Mouse (Mus musculus) T-helper 17 cell (primary cell): ENCODE measurements at regions not wholly inside any gene's neighbourhood (a gene's known extent, or its start where the extent isn't known, plus 50 kb on each side); places are given as distances from the start of the nearest gene placed in this dataset.

ENCODE experiments used
- in situ Hi-C, 2 experiments: fragments of 300-600 bp; cut with MboI, MseI; formaldehyde crosslinking; loops; 1 replicate in 1 of 2; 2 replicates in 1 of 2; pipeline ENCODE4 v1.15.1; 2025; ENCODE audit warnings: high pct_unique_total_duplicates in 2 of 2

- in situ Hi-C loops = no loop called here
Measured at GRCm38 (mm10) chr6:100476550-100477366, 189.5 kb upstream of the Rybp start.

- in situ Hi-C loops = no loop called here
Measured at GRCm38 (mm10) chr6:100475341-100475955, 188.2 kb upstream of the Rybp start.

- in situ Hi-C loops = no loop called here
Measured at GRCm38 (mm10) chr6:100474326-100474725, 187.0 kb upstream of the Rybp start.

- in situ Hi-C loops = no loop called here
Measured at GRCm38 (mm10) chr6:100470071-100470470, 182.8 kb upstream of the Rybp start.

- in situ Hi-C loops = no loop called here
Measured at GRCm38 (mm10) chr6:100462757-100463156, 175.5 kb upstream of the Rybp start.

- in situ Hi-C loops = no loop called here
Measured at GRCm38 (mm10) chr6:100453401-100453800, 166.1 kb upstream of the Rybp start.

GRCm38 (mm10) chr6:100452097-100453002 is 165.1 kb upstream of the Rybp start:
- in situ Hi-C loops = no loop called here

- in situ Hi-C loops = no loop called here
Measured at GRCm38 (mm10) chr6:100450108-100450507, 162.8 kb upstream of the Rybp start.

- in situ Hi-C loops = no loop called here
Measured at GRCm38 (mm10) chr6:100449087-100449486, 161.8 kb upstream of the Rybp start.

GRCm38 (mm10) chr6:100447211-100447610 is 159.9 kb upstream of the Rybp start:
- in situ Hi-C loops = no loop called here

- in situ Hi-C loops = no loop called here
Measured at GRCm38 (mm10) chr6:100446804-100447203, 159.5 kb upstream of the Rybp start.

GRCm38 (mm10) chr6:100439071-100439737 is 151.9 kb upstream of the Rybp start:
- in situ Hi-C loops = no loop called here

GRCm38 (mm10) chr6:100438511-100438991 is 151.3 kb upstream of the Rybp start:
- in situ Hi-C loops = no loop called here

- in situ Hi-C loops = no loop called here
Measured at GRCm38 (mm10) chr6:100437980-100438379, 150.7 kb upstream of the Rybp start.

GRCm38 (mm10) chr6:100436507-100436906 is 149.2 kb upstream of the Rybp start:
- in situ Hi-C loops = no loop called here

GRCm38 (mm10) chr6:100435222-100435621 is 147.9 kb upstream of the Rybp start:
- in situ Hi-C loops = no loop called here

- in situ Hi-C loops = no loop called here
Measured at GRCm38 (mm10) chr6:100433534-100433867, 146.2 kb upstream of the Rybp start.

GRCm38 (mm10) chr6:100432688-100433533 is 145.6 kb upstream of the Rybp start:
- in situ Hi-C loops = no loop called here

GRCm38 (mm10) chr6:100430286-100430685 is 143.0 kb upstream of the Rybp start:
- in situ Hi-C loops = no loop called here

GRCm38 (mm10) chr6:100429511-100429910 is 142.2 kb upstream of the Rybp start:
- in situ Hi-C loops = no loop called here

- in situ Hi-C loops = no loop called here
Measured at GRCm38 (mm10) chr6:100428759-100429158, 141.5 kb upstream of the Rybp start.
